Mouse (Mus musculus): ENCODE results near the gene Fam169a. TPM values are rescaled to one million over a fixed set of nuclear protein-coding genes. Genes with fewer than 3 reads are reported as not detected.

The Fam169a gene
- polyA plus RNA-seq (2014; fragmentation: Nextera tagmentation; extraction: Ambion mirVana), result 10.9 and 12.2 TPM in 2 replicates

DNA sequence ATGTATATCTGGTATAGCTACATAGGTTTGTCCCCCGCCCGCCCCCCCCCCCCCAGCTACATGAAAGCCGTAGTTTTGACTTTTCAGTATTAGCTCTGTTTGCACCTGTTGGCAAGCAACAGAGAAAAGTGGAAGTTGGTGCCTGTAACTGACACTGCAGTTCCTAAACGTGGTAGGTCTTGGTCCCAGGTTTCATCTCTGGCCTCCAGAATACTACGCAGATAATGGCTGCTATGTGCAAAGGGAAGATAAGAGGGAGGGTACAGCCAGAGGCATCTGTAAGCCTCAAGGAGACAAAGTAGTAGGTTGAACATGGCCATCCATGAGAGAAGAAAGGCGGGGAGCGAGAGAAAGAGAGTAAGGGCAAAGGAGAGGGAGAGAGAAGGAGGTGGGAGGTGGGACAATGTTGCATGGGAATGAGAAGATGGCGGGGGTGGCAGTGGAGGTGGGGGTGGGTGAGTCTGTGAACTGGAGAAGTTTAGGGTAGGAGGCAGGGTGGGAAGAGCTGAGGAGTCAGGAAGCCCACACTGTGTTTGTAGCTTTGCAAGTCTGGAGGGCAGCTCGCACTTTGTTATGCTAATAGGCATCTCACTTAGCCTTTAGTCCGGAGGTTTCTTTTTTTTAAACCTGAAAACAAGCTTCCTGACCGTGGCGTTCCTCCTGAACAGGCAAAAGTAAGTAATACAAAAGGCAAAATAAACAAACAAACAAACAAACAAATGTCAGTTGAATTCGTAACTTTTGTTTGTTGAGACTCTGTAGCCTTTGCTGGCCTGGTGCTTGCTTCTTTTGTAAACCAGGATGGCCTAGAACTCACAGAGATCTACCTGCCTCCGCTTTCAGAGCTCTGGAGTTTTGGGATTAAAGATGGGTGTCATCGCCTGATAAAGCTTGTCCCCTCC lies at the start of gene Fam169a:
Fam169a (plus strand) TSS at position 638 of the 902 bp plus-strand sequence.
- ATAC-seq (ENCODE audit: low FRiP score) (no peak), DNase-seq (ENCODE audit: low spot score) (no peak)
- H3K27ac ChIP-seq (ENCODE audit: low read depth, low read length), result no peak within 1 kb of the TSS
- no peaks in the 10 kb centered on the region; the same call in 1 of the 2 replicates for H3K4me1 ChIP-seq (replicated peaks; ENCODE audit: control insufficient read depth, insufficient read depth, low read length)
- 35% methylated on average over 15 of the region's 15 CpGs for WGBS
- H3K36me3 ChIP-seq (ENCODE audit: control insufficient read depth, insufficient read depth, low read length), result no peaks in the 10 kb centered on the region
- no peaks in the 10 kb centered on the region for H3K9me3 ChIP-seq (ENCODE audit: control insufficient read depth, low read length)
- H3K27me3 ChIP-seq (ENCODE audit: control insufficient read depth, insufficient read depth, low read length), result peaks cover 2% of the 10 kb centered on the region; the same call in 1 of the 2 replicates
- H3K9ac ChIP-seq (ENCODE audit: low read depth, low read length), result no peak within 1 kb of the TSS
- H3K4me3 ChIP-seq (ENCODE audit: low read depth, low read length), result no peak within 1 kb of the TSS
- H3K4me2 ChIP-seq (replicated peaks; ENCODE audit: low read depth, low read length), result no peak within 1 kb of the TSS

DNA sequence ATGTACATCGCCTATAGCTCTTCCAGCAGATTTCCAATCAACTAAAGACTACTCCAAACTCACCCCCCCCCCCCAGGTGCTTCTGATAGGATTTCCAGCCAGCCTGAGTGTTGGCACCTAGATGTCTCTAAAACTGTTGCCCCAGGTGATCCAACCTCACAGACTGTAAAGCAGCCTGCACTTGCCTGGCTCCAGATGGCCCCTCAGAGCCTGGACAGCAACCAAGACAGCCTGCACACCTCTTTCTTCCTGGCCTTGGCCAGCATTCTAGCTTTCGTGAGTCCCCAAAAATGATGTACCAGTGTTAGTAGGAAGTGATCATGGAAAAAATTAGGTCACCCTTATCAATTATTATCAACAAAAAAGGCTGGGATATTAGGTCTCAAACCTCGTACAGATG lies 49.4 kb upstream of the Fam169a start:
- Histone ChIP-seq H3K9ac (ENCODE audit: low read depth, low read length) (no peak overlapping the region), H3K4me3 (ENCODE audit: low read depth, low read length) (no peak overlapping the region), H3K4me1 (replicated peaks; ENCODE audit: control insufficient read depth, insufficient read depth, low read length) (no peaks in the 10 kb centered on the region), H3K9me3 (ENCODE audit: control insufficient read depth, low read length) (no peaks in the 10 kb centered on the region), H3K27ac (ENCODE audit: low read depth, low read length) (no peak overlapping the region), H3K36me3 (ENCODE audit: control insufficient read depth, insufficient read depth, low read length) (no peaks in the 10 kb centered on the region), H3K4me2 (replicated peaks; ENCODE audit: low read depth, low read length) (no peak overlapping the region), H3K27me3 (ENCODE audit: control insufficient read depth, insufficient read depth, low read length) (no peaks in the 10 kb centered on the region)
- DNase-seq (ENCODE audit: low spot score) (no peak), ATAC-seq (ENCODE audit: low FRiP score) (no peak)
- WGBS, result 93% methylated on average over 3 of the region's 3 CpGs

DNA sequence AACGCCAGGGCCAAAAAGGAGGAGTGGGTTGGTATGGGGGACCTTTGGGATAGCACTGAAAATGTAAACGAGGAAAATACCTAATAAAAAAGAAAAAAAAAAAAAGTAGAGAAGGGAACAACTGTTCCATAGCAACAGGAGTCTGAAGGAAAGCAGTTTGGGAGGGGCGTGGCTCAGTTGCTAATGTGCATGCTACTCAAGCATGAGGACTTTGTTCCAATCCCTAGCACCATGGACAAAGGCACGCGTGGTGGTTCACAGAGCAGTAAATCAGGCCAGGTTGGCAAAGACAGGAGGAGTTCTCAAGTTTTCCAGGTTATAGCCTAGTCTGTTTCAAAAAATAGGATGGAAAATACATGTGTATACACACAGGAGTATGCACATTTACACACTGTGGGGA lies 47.0 kb upstream of the Fam169a start:
- DNase-seq (ENCODE audit: low spot score), result peak; percentile 10
- H3K27me3 ChIP-seq (ENCODE audit: control insufficient read depth, insufficient read depth, low read length), result no peaks in the 10 kb centered on the region
- no peak overlapping the region for H3K4me3 ChIP-seq (ENCODE audit: low read depth, low read length)
- H3K36me3 ChIP-seq (ENCODE audit: control insufficient read depth, insufficient read depth, low read length), result no peaks in the 10 kb centered on the region
- H3K9ac ChIP-seq (ENCODE audit: low read depth, low read length), result no peak overlapping the region
- H3K4me1 ChIP-seq (replicated peaks; ENCODE audit: control insufficient read depth, insufficient read depth, low read length), result no peaks in the 10 kb centered on the region
- no peak overlapping the region for H3K4me2 ChIP-seq (replicated peaks; ENCODE audit: low read depth, low read length)
- ATAC-seq (ENCODE audit: low FRiP score), result no peak
- 70% methylated on average over 5 of the region's 5 CpGs for WGBS
- no peak overlapping the region for H3K27ac ChIP-seq (ENCODE audit: low read depth, low read length)
- H3K9me3 ChIP-seq (ENCODE audit: control insufficient read depth, low read length), result no peaks in the 10 kb centered on the region

DNA sequence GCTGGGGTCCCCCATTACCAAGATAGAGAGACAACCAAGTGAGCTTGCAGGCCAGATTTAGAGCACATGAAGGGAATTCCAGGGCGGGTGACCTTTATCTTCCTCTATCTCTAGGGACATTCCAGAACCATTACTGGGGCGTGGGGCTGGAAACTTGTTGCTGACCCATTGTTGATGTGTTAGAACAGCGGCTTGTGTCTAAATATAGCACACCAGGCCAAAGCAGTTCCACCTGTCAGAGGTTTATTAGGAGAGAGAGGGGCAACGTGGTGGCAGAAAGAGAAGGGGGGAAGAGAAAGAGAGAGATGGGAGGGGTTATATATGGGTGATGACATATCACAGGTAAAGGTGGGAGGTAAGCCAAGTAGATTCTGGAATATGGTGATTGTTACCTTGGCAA lies 45.2 kb upstream of the Fam169a start:
- no peaks in the 10 kb centered on the region for H3K27me3 ChIP-seq (ENCODE audit: control insufficient read depth, insufficient read depth, low read length)
- H3K9me3 ChIP-seq (ENCODE audit: control insufficient read depth, low read length), result no peaks in the 10 kb centered on the region
- H3K27ac ChIP-seq (ENCODE audit: low read depth, low read length), result no peak overlapping the region
- no peak overlapping the region for H3K4me3 ChIP-seq (ENCODE audit: low read depth, low read length)
- no peak overlapping the region for H3K4me2 ChIP-seq (replicated peaks; ENCODE audit: low read depth, low read length)
- no peak for DNase-seq (ENCODE audit: low spot score)
- no peak overlapping the region for H3K9ac ChIP-seq (ENCODE audit: low read depth, low read length)
- H3K4me1 ChIP-seq (replicated peaks; ENCODE audit: control insufficient read depth, insufficient read depth, low read length), result no peaks in the 10 kb centered on the region
- H3K36me3 ChIP-seq (ENCODE audit: control insufficient read depth, insufficient read depth, low read length), result no peaks in the 10 kb centered on the region
- WGBS, result 63% methylated on average over 4 of the region's 4 CpGs
- no peak for ATAC-seq (ENCODE audit: low FRiP score)

GRCm38 (mm10) chr13:97030075-97030474 lies 37.0 kb upstream of the Fam169a start:
- Histone ChIP-seq H3K9me3 (ENCODE audit: control insufficient read depth, low read length) (no peaks in the 10 kb centered on the region), H3K36me3 (ENCODE audit: control insufficient read depth, insufficient read depth, low read length) (no peaks in the 10 kb centered on the region), H3K27ac (ENCODE audit: low read depth, low read length) (no peak overlapping the region), H3K4me3 (ENCODE audit: low read depth, low read length) (no peak overlapping the region), H3K4me1 (replicated peaks; ENCODE audit: control insufficient read depth, insufficient read depth, low read length) (no peaks in the 10 kb centered on the region), H3K27me3 (ENCODE audit: control insufficient read depth, insufficient read depth, low read length) (no peaks in the 10 kb centered on the region), H3K9ac (ENCODE audit: low read depth, low read length) (no peak overlapping the region), H3K4me2 (replicated peaks; ENCODE audit: low read depth, low read length) (no peak overlapping the region)
- ATAC-seq (ENCODE audit: low FRiP score), result no peak
- DNase-seq (ENCODE audit: low spot score), result no peak
- WGBS, result 90% methylated on average over 13 of the region's 13 CpGs

DNA sequence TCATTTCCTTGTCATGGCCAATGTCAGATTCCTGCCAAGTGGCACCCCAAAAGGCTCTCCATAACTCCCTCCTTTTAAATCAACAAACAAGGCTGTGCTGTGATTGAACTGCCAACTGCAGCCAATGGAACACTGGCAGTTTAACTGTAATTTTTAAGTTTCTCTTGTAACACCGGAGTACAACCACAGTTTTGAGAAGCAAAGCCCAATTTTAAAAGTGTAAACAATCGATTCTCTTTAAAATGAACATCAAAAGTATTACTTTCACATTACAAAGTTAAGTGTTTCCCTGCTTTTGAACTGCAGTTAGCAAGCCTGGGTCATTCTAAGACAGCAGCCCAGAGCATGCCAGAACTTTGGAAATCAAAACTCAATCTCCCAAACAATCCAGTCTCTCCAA lies 32.8 kb upstream of the Fam169a start, which contains the start of gene 1700029F12Rik:
1700029F12Rik (minus strand) TSS at position 101 of the 400 bp plus-strand sequence.
- WGBS, result 87% methylated on average over 2 of the region's 2 CpGs
- H3K4me3 ChIP-seq (ENCODE audit: low read depth, low read length), result no peak within 1 kb of the TSS
- no peaks in the 10 kb centered on the region for H3K9me3 ChIP-seq (ENCODE audit: control insufficient read depth, low read length)
- H3K27me3 ChIP-seq (ENCODE audit: control insufficient read depth, insufficient read depth, low read length), result no peaks in the 10 kb centered on the region
- ATAC-seq (ENCODE audit: low FRiP score), result no peak
- H3K27ac ChIP-seq (ENCODE audit: low read depth, low read length), result no peak within 1 kb of the TSS
- DNase-seq (ENCODE audit: low spot score), result no peak
- no peak within 1 kb of the TSS for H3K9ac ChIP-seq (ENCODE audit: low read depth, low read length)
- H3K36me3 ChIP-seq (ENCODE audit: control insufficient read depth, insufficient read depth, low read length), result no peaks in the 10 kb centered on the region
- no peaks in the 10 kb centered on the region for H3K4me1 ChIP-seq (replicated peaks; ENCODE audit: control insufficient read depth, insufficient read depth, low read length)
- H3K4me2 ChIP-seq (replicated peaks; ENCODE audit: low read depth, low read length), result no peak within 1 kb of the TSS

DNA sequence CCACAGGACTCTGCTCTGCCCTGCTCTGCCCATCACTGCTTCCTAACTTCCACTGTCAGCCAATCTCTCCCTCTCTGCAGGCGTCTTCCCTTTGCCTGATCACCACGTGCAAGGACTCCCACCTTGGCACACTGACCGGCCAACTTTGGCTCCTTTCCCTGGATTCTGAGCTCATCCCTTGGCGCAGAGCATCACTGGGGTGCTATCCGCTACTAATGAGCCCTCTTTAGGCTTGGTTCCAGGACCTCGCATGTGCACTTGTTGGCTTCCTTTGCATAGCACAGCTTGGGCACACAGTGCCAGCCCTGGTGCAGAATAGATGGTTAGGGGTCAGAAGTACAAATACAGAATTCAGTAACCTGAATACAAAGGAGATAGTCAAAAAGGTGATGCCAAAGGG lies 15.9 kb upstream of the Fam169a start:
- H3K27me3 ChIP-seq (ENCODE audit: control insufficient read depth, insufficient read depth, low read length), result no peaks in the 10 kb centered on the region
- DNase-seq (ENCODE audit: low spot score) (no peak), ATAC-seq (ENCODE audit: low FRiP score) (no peak)
- no peak overlapping the region for H3K27ac ChIP-seq (ENCODE audit: low read depth, low read length)
- H3K36me3 ChIP-seq (ENCODE audit: control insufficient read depth, insufficient read depth, low read length), result no peaks in the 10 kb centered on the region
- WGBS, result 85% methylated on average over 6 of the region's 6 CpGs
- no peak overlapping the region for H3K4me2 ChIP-seq (replicated peaks; ENCODE audit: low read depth, low read length)
- no peak overlapping the region for H3K9ac ChIP-seq (ENCODE audit: low read depth, low read length)
- no peaks in the 10 kb centered on the region for H3K9me3 ChIP-seq (ENCODE audit: control insufficient read depth, low read length)
- H3K4me3 ChIP-seq (ENCODE audit: low read depth, low read length), result no peak overlapping the region
- no peaks in the 10 kb centered on the region for H3K4me1 ChIP-seq (replicated peaks; ENCODE audit: control insufficient read depth, insufficient read depth, low read length)

GRCm38 (mm10) chr13:97052667-97053066 lies 14.4 kb upstream of the Fam169a start:
- no peaks in the 10 kb centered on the region for H3K36me3 ChIP-seq (ENCODE audit: control insufficient read depth, insufficient read depth, low read length)
- WGBS, result 20% methylated on average over 11 of the region's 11 CpGs
- no peak overlapping the region for H3K27ac ChIP-seq (ENCODE audit: low read depth, low read length)
- ATAC-seq (ENCODE audit: low FRiP score) (peak; percentile 40; the same call in 1 of the 2 replicates), DNase-seq (ENCODE audit: low spot score) (peak; percentile 90)
- H3K4me2 ChIP-seq (replicated peaks; ENCODE audit: low read depth, low read length), result no peak overlapping the region
- no peaks in the 10 kb centered on the region for H3K27me3 ChIP-seq (ENCODE audit: control insufficient read depth, insufficient read depth, low read length)
- H3K9me3 ChIP-seq (ENCODE audit: control insufficient read depth, low read length), result no peaks in the 10 kb centered on the region
- H3K9ac ChIP-seq (ENCODE audit: low read depth, low read length), result no peak overlapping the region
- H3K4me3 ChIP-seq (ENCODE audit: low read depth, low read length), result no peak overlapping the region
- no peaks in the 10 kb centered on the region for H3K4me1 ChIP-seq (replicated peaks; ENCODE audit: control insufficient read depth, insufficient read depth, low read length)

GRCm38 (mm10) chr13:97053844-97054243 lies 13.2 kb upstream of the Fam169a start:
- H3K4me1 ChIP-seq (replicated peaks; ENCODE audit: control insufficient read depth, insufficient read depth, low read length), result no peaks in the 10 kb centered on the region
- H3K27me3 ChIP-seq (ENCODE audit: control insufficient read depth, insufficient read depth, low read length), result no peaks in the 10 kb centered on the region
- no peaks in the 10 kb centered on the region for H3K36me3 ChIP-seq (ENCODE audit: control insufficient read depth, insufficient read depth, low read length)
- no peak overlapping the region for H3K27ac ChIP-seq (ENCODE audit: low read depth, low read length)
- WGBS, result 82% methylated on average over 8 of the region's 8 CpGs
- no peaks in the 10 kb centered on the region for H3K9me3 ChIP-seq (ENCODE audit: control insufficient read depth, low read length)
- no peak overlapping the region for H3K9ac ChIP-seq (ENCODE audit: low read depth, low read length)
- ATAC-seq (ENCODE audit: low FRiP score) (no peak), DNase-seq (ENCODE audit: low spot score) (no peak)
- no peak overlapping the region for H3K4me3 ChIP-seq (ENCODE audit: low read depth, low read length)
- no peak overlapping the region for H3K4me2 ChIP-seq (replicated peaks; ENCODE audit: low read depth, low read length)
